ENCODE assay signal across 28 mouse cellular contexts in the genomic region with DNA sequence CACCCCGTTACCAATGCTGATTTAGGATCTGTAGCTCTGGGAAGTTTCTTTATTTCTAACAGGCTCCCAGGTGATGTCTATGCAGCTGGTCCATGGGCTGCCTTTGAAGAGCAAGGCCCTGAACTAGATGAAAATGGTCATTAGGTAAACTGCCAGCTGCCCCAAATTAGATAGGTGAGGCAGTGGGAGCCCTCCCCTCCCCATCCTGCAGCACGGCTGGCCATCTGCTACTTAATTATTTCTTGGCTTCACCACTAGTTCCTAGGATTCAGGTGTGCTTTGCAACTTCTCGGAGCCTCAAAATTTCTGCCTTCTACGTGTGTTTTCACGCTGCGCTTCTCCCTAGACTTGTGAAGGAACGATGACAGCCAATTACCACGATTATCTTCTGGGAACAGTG. TPM values are rescaled to one million over a fixed set of nuclear protein-coding genes. Genes with fewer than 3 reads are reported as not detected.
DNase-seq lines count a peak whose midpoint lies in the region; ATAC-seq and TF ChIP-seq lines count a peak whose summit lies in the region.
"Had no signal": no experiment of that assay in that cellular context is flagged by ENCODE, and none has a peak within 500 bp of the region (broad histone marks: within the 10 kb centered on the region; RNA-seq: fewer than 3 reads in every experiment).

No protein-coding gene starts in this region.

- no peak for ATAC-seq in hindbrain, postnatal 0 days
- ATAC-seq in hindbrain, embryonic 13.5 days (ENCODE audit: low FRiP score): no peak
- no peak for ATAC-seq in erythroid progenitor cell, adult 5-6 weeks (replicated peaks; ENCODE audit: low FRiP score, poor library complexity, severe bottlenecking)
- ATAC-seq in activated CD4-positive, CD25-positive, alpha-beta regulatory T cell, adult 4 months: no peak
- ATAC-seq: Patski had no signal

- DNase-seq in hindbrain, postnatal 0 days (ENCODE audit: low spot score): peak; percentile 35
- DNase-seq in brain, embryonic 14.5 days (ENCODE audit: low read depth): peak; percentile 36
- peak; percentile 50 to 76 for DNase-seq in cerebellum, adult 2 months
- peak; percentile 63 to 71 for DNase-seq in cerebellum, postnatal 14 days
- no peak for DNase-seq in thymus, postnatal 36 days
- DNase-seq: adrenal gland, postnatal 25 days; gastrocnemius, postnatal 10 days; heart, postnatal 14 days; kidney, adult 18-20 months; kidney, postnatal 25 days; lung, postnatal 36 days; right cerebral cortex, postnatal 14 days had no signal

- no peak overlapping the region for H3K4me2 ChIP-seq in hindbrain, postnatal 0 days (ENCODE audit: low read depth, low read length)
- no peak overlapping the region for H3K4me2 ChIP-seq in hindbrain, embryonic 13.5 days
- H3K4me2 ChIP-seq: embryonic facial prominence, embryonic 13.5 days; hindbrain, embryonic 12.5 days; kidney, embryonic 15.5 days; limb, embryonic 13.5 days; liver, embryonic 11.5 days; midbrain, embryonic 12.5 days; neural tube, embryonic 15.5 days; stomach, embryonic 15.5 days had no signal

- H3K36me3 ChIP-seq in hindbrain, postnatal 0 days (ENCODE audit: insufficient read depth, low read length): no peaks in the 10 kb centered on the region
- no peaks in the 10 kb centered on the region for H3K36me3 ChIP-seq in hindbrain, embryonic 13.5 days
- H3K36me3 ChIP-seq: embryonic facial prominence, embryonic 13.5 days; hindbrain, embryonic 12.5 days; kidney, embryonic 15.5 days; limb, embryonic 13.5 days; midbrain, embryonic 12.5 days; neural tube, embryonic 15.5 days; stomach, embryonic 15.5 days had no signal

- TF ChIP-seq POLR2A in brain, embryonic 14.5 days (IDR thresholded peaks at IDR 0.05; ENCODE audit: borderline replicate concordance, extremely low read depth, insufficient read depth, insufficient read length, poor library complexity, severe bottlenecking): no peak
- no peak for TF ChIP-seq POLR2A in cerebellum, adult 2 months (IDR thresholded peaks at IDR 0.05; ENCODE audit: borderline replicate concordance, insufficient read depth, low read length)

- H3K27ac ChIP-seq in hindbrain, postnatal 0 days: no peak overlapping the region
- no peak overlapping the region for H3K27ac ChIP-seq in hindbrain, embryonic 13.5 days
- H3K27ac ChIP-seq in cerebellum, adult 2 months (ENCODE audit: insufficient read depth, low read length): no peak overlapping the region
- H3K27ac ChIP-seq: embryonic facial prominence, embryonic 13.5 days; hindbrain, embryonic 12.5 days; kidney, embryonic 15.5 days; limb, embryonic 13.5 days; midbrain, embryonic 12.5 days; neural tube, embryonic 15.5 days; stomach, embryonic 15.5 days had no signal

- no peak overlapping the region for H3K4me3 ChIP-seq in hindbrain, postnatal 0 days (ENCODE audit: low read length)
- no peak overlapping the region for H3K4me3 ChIP-seq in hindbrain, embryonic 13.5 days
- no peak overlapping the region for H3K4me3 ChIP-seq in cerebellum, adult 2 months (replicated peaks; ENCODE audit: insufficient read depth, low read depth, low read length)
- H3K4me3 ChIP-seq: embryonic facial prominence, embryonic 13.5 days; hindbrain, embryonic 12.5 days; kidney, embryonic 15.5 days; limb, embryonic 13.5 days; midbrain, embryonic 12.5 days; neural tube, embryonic 15.5 days; stomach, embryonic 15.5 days had no signal

- TF ChIP-seq CTCF in hindbrain, postnatal 0 days (IDR thresholded peaks at IDR 0.05; ENCODE audit: low read depth): no peak
- no peak for TF ChIP-seq CTCF in brain, embryonic 14.5 days (IDR thresholded peaks at IDR 0.05; ENCODE audit: borderline replicate concordance, extremely low read depth, insufficient read depth, insufficient read length)
- TF ChIP-seq CTCF in cerebellum, adult 2 months (IDR thresholded peaks at IDR 0.05; ENCODE audit: borderline replicate concordance, insufficient read depth, low read depth, low read length): no peak

- 71% methylated on average over 8 of the region's 8 CpGs for WGBS in hindbrain, postnatal 0 days
- WGBS in hindbrain, embryonic 13.5 days: 83% methylated on average over 8 of the region's 8 CpGs
- WGBS in cerebellum, adult 2 months: 32% methylated on average over 8 of the region's 8 CpGs

- no peaks in the 10 kb centered on the region; the same call in 1 of the 2 replicates for H3K4me1 ChIP-seq in hindbrain, postnatal 0 days (ENCODE audit: insufficient read depth, low read length)
- 0 out of 2 replicates have a peak, but pooled peaks cover 9% of the 10 kb centered on the region for H3K4me1 ChIP-seq in hindbrain, embryonic 13.5 days (replicated peaks)
- H3K4me1 ChIP-seq in cerebellum, adult 2 months (ENCODE audit: control insufficient read depth, insufficient read depth, low read length): peaks cover 7% of the 10 kb centered on the region; the same call in 1 of the 2 replicates
- H3K4me1 ChIP-seq: embryonic facial prominence, embryonic 13.5 days; hindbrain, embryonic 12.5 days; kidney, embryonic 15.5 days; limb, embryonic 13.5 days; midbrain, embryonic 12.5 days; neural tube, embryonic 15.5 days; stomach, embryonic 15.5 days had no signal

- H3K9ac ChIP-seq in hindbrain, postnatal 0 days (replicated peaks; ENCODE audit: low read length): no peak overlapping the region
- H3K9ac ChIP-seq in hindbrain, embryonic 13.5 days: no peak overlapping the region
- H3K9ac ChIP-seq: embryonic facial prominence, embryonic 13.5 days; hindbrain, embryonic 12.5 days; kidney, embryonic 15.5 days; limb, embryonic 13.5 days; midbrain, embryonic 12.5 days; neural tube, embryonic 15.5 days; stomach, embryonic 15.5 days had no signal

- H3K9me3 ChIP-seq in hindbrain, postnatal 0 days (ENCODE audit: low read length): no peaks in the 10 kb centered on the region
- H3K9me3 ChIP-seq in hindbrain, embryonic 13.5 days: no peaks in the 10 kb centered on the region
- H3K9me3 ChIP-seq: embryonic facial prominence, embryonic 13.5 days; hindbrain, embryonic 12.5 days; kidney, embryonic 15.5 days; limb, embryonic 13.5 days; midbrain, embryonic 12.5 days; neural tube, embryonic 15.5 days; stomach, embryonic 15.5 days had no signal

- no peaks in the 10 kb centered on the region for H3K27me3 ChIP-seq in hindbrain, postnatal 0 days (ENCODE audit: insufficient read depth, low read length)
- H3K27me3 ChIP-seq in hindbrain, embryonic 13.5 days: no peaks in the 10 kb centered on the region
- no peaks in the 10 kb centered on the region; the same call in 1 of the 2 replicates for H3K27me3 ChIP-seq in cerebellum, adult 2 months (ENCODE audit: control insufficient read depth, insufficient read depth, low read length)
- H3K27me3 ChIP-seq: embryonic facial prominence, embryonic 13.5 days; hindbrain, embryonic 12.5 days; kidney, embryonic 15.5 days; limb, embryonic 13.5 days; midbrain, embryonic 12.5 days; neural tube, embryonic 15.5 days; stomach, embryonic 15.5 days had no signal

RNA-seq across cellular contexts. Expression of a gene that starts 59.4 kb away (rescaled TPM):
- 137 and 163 TPM in 2 replicates for total RNA-seq in hindbrain, postnatal 0 days (2014; rRNA removed)
- polyA plus RNA-seq in hindbrain, postnatal 0 days (2015; fragmentation: Nextera tagmentation; extraction: Ambion mirVana): 29.4 and 31.0 TPM in 2 replicates
- polyA plus RNA-seq in hindbrain, embryonic 13.5 days (2015; fragmentation: Nextera tagmentation; extraction: Ambion mirVana): 32.0 and 32.8 TPM in 2 replicates
- polyA plus RNA-seq in brain, embryonic 14.5 days (2012; rRNA removed): 38.2 and 71.3 TPM in 2 replicates
- polyA plus RNA-seq in cerebellum, adult 2 months (2012; rRNA removed): 31.2 and 32.2 TPM in 2 replicates
- not detected in 2 replicates for total RNA-seq in erythroid progenitor cell, adult 5-6 weeks (2015; ENCODE audit: low replicate concordance)
- total RNA-seq in erythroid progenitor cell, adult 5-6 weeks (2017; ENCODE audit: low replicate concordance): not detected in 2 replicates
- polyA plus RNA-seq in activated CD4-positive, CD25-positive, alpha-beta regulatory T cell, adult 4 months (2017; shearing (Covaris generic)): under 1 TPM in 1 of 2 experiments, not detected in 1; 0.16 TPM
- total RNA-seq: common myeloid progenitor, adult 5-6 weeks; megakaryocyte, adult 5-6 weeks; MEL had no signal
- polyA plus RNA-seq: liver, embryonic 16.5 days; Patski had no signal

Comparison
In these comparisons a context has a peak if more than half of its experiments do, and no peak if none do; other contexts are left out.
1. DNase-seq: peak in hindbrain, postnatal 0 days (single experiment), brain, embryonic 14.5 days (single experiment), cerebellum, adult 2 months (2 of 2) and cerebellum, postnatal 14 days (2 of 2); none in thymus, postnatal 36 days (0 of 2).
2. RNA of a gene that starts 59.4 kb away (polyA plus RNA-seq): 38.2 to 71.3 TPM in brain, embryonic 14.5 days, 31.2 to 32.2 TPM in cerebellum, adult 2 months, 32.0 to 32.8 TPM in hindbrain, embryonic 13.5 days and 29.4 to 31.0 TPM in hindbrain, postnatal 0 days; 0.16 TPM in activated CD4-positive, CD25-positive, alpha-beta regulatory T cell, adult 4 months; every median in the first group is over 10 times any median in the second.